Mouse (Mus musculus) stomach, embryonic 16.5 days (tissue): ENCODE data around the gene Mtss1l. TPM values are rescaled to one million over a fixed set of nuclear protein-coding genes. Genes with fewer than 3 reads are reported as not detected.

ENCODE experiments used
- ATAC-seq: fragments of 200-750 bp; cut with Nextera tagmentation; 2 replicates; pipeline ENCODE4 v1.8.0; 2017; ENCODE audit warnings: moderate number of reproducible peaks, moderate TSS enrichment; ENCODE audit not compliant: insufficient read depth, low FRiP score
- H3K27ac ChIP-seq: fragments of 300-500 bp; sonication (generic); 2 replicates; pipeline ENCODE4 v1.5.1; 2014; ENCODE audit warnings: low read length
- H3K27me3 ChIP-seq: fragments of 300-500 bp; sonication (generic); 2 replicates; pipeline ENCODE4 v1.6.1; 2014; ENCODE audit warnings: low read length, control low read depth, mixed read lengths; ENCODE audit not compliant: control insufficient read depth, insufficient read depth
- H3K36me3 ChIP-seq: fragments of 300-500 bp; sonication (generic); 2 replicates; pipeline ENCODE4 v1.6.1; 2014; ENCODE audit warnings: low read length; ENCODE audit not compliant: control insufficient read depth, insufficient read depth
- H3K4me1 ChIP-seq: fragments of 300-500 bp; sonication (generic); 2 replicates; pipeline ENCODE4 v1.6.1; 2014; ENCODE audit warnings: low read length, control low read depth, mixed read lengths; ENCODE audit not compliant: control insufficient read depth, insufficient read depth
- H3K4me2 ChIP-seq: fragments of 300-500 bp; sonication (generic); 2 replicates; pipeline ENCODE4 v1.6.1; 2014; ENCODE audit warnings: low read depth, low read length, mixed read lengths
- H3K4me3 ChIP-seq: fragments of 300-500 bp; sonication (generic); replicated peaks from 2 replicates; pipeline ENCODE4 v1.5.1; 2014; ENCODE audit warnings: mild to moderate bottlenecking, low read length
- H3K9ac ChIP-seq: fragments of 300-500 bp; sonication (generic); 2 replicates; pipeline ENCODE4 v1.6.1; 2014; ENCODE audit warnings: low read length
- H3K9me3 ChIP-seq: fragments of 300-500 bp; sonication (generic); replicated peaks from 2 replicates; pipeline ENCODE4 v1.6.1; 2016; ENCODE audit warnings: low read length, control low read depth; ENCODE audit not compliant: control insufficient read depth
- WGBS: fragments of 180-500 bp; shearing (Covaris S2); extraction: QIAGEN DNeasy Blood & Tissue Kit; methylation state at CpG from one replicate; pipeline ENCODE4 v1.1.7; 2014; 5-methylcytosine and 5-hydroxymethylcytosine counted together
- polyA plus RNA-seq: library from polyadenylated mRNA; unstranded; fragments of >200 nt; fragmentation: Nextera tagmentation; extraction: Ambion mirVana; gene quantifications from 2 replicates; pipeline ENCODE4 v1.2.1, GENCODE M21; 2015

The Mtss1l gene
- polyA plus RNA-seq: 7.0 and 8.2 TPM in 2 replicates

- Histone ChIP-seq H3K4me2 (peak within 1 kb of the TSS; percentile 53), H3K27me3 (no peaks in the 10 kb centered on the region), H3K4me1 (peaks cover 83% of the 10 kb centered on the region), H3K27ac (peak within 1 kb of the TSS; percentile 91), H3K4me3 (peak within 1 kb of the TSS; percentile 77), H3K36me3 (no peaks in the 10 kb centered on the region), H3K9ac (peak within 1 kb of the TSS; percentile 92), H3K9me3 (no peaks in the 10 kb centered on the region)
- 4% methylated on average over 74 of the region's 75 CpGs for WGBS
- ATAC-seq: peak; percentile 86
These were observed at the start of gene Mtss1l for GRCm38 (mm10) chr8:110720685-110721598. Gene Mtss1l, plus strand, starts transcription at chr8:110721476.

GRCm38 (mm10) chr8:110672133-110672532, 49.1 kb upstream of the Mtss1l start:
- Histone ChIP-seq H3K27ac (peak overlapping the region; percentile 67), H3K4me1 (peaks cover 3% of the 10 kb centered on the region; the same call in 1 of the 2 replicates)
- WGBS: 91% methylated on average over 2 of the region's 2 CpGs

GRCm38 (mm10) chr8:110673168-110673567, 48.1 kb upstream of the Mtss1l start:
- no peak overlapping the region for H3K4me3 ChIP-seq
- 71% methylated on average over 2 of the region's 2 CpGs for WGBS
- no peak overlapping the region; the same call in 1 of the 2 replicates for H3K27ac ChIP-seq
- H3K27me3 ChIP-seq: no peaks in the 10 kb centered on the region
- H3K36me3 ChIP-seq: no peaks in the 10 kb centered on the region
- H3K9me3 ChIP-seq: no peaks in the 10 kb centered on the region
- no peak overlapping the region for H3K9ac ChIP-seq
- no peak for ATAC-seq
- H3K4me2 ChIP-seq: no peak overlapping the region
- peaks cover 3% of the 10 kb centered on the region; the same call in 1 of the 2 replicates for H3K4me1 ChIP-seq

More at GRCm38 (mm10) chr8:110672133-110672532, 49.1 kb upstream of the Mtss1l start:
- no peak overlapping the region for H3K4me2 ChIP-seq
- no peaks in the 10 kb centered on the region for H3K9me3 ChIP-seq
- H3K27me3 ChIP-seq: no peaks in the 10 kb centered on the region
- no peak overlapping the region for H3K9ac ChIP-seq
- H3K4me3 ChIP-seq: no peak overlapping the region
- H3K36me3 ChIP-seq: no peaks in the 10 kb centered on the region
- no peak for ATAC-seq

- Histone ChIP-seq H3K4me1 (peaks cover 3% of the 10 kb centered on the region; the same call in 1 of the 2 replicates), H3K4me2 (no peak overlapping the region), H3K9me3 (no peaks in the 10 kb centered on the region), H3K27me3 (no peaks in the 10 kb centered on the region), H3K9ac (no peak overlapping the region), H3K4me3 (no peak overlapping the region), H3K27ac (no peak overlapping the region), H3K36me3 (no peaks in the 10 kb centered on the region)
- ATAC-seq: no peak
- WGBS: 100% methylated on average over 1 of the region's 1 CpGs
These were observed 46.7 kb upstream of the Mtss1l start for GRCm38 (mm10) chr8:110674589-110674988.

- no peak for ATAC-seq
- H3K27me3 ChIP-seq: no peaks in the 10 kb centered on the region
- H3K9ac ChIP-seq: no peak overlapping the region
- no peak overlapping the region for H3K4me3 ChIP-seq
- H3K9me3 ChIP-seq: no peaks in the 10 kb centered on the region
- no peak overlapping the region for H3K27ac ChIP-seq
- WGBS: 65% methylated on average over 5 of the region's 5 CpGs
- no peaks in the 10 kb centered on the region for H3K36me3 ChIP-seq
- H3K4me2 ChIP-seq: no peak overlapping the region
- no peaks in the 10 kb centered on the region for H3K4me1 ChIP-seq
These were observed 44.6 kb upstream of the Mtss1l start for GRCm38 (mm10) chr8:110676702-110677101.

GRCm38 (mm10) chr8:110677174-110677660, 44.1 kb upstream of the Mtss1l start:
- WGBS: 89% methylated on average over 5 of the region's 5 CpGs
- ATAC-seq: no peak
- no peak overlapping the region for H3K27ac ChIP-seq
- no peak overlapping the region for H3K4me3 ChIP-seq
- no peaks in the 10 kb centered on the region for H3K4me1 ChIP-seq
- H3K4me2 ChIP-seq: no peak overlapping the region
- H3K36me3 ChIP-seq: no peaks in the 10 kb centered on the region
- no peak overlapping the region for H3K9ac ChIP-seq
- H3K27me3 ChIP-seq: no peaks in the 10 kb centered on the region
- no peaks in the 10 kb centered on the region for H3K9me3 ChIP-seq

GRCm38 (mm10) chr8:110678989-110679388, 42.3 kb upstream of the Mtss1l start:
- no peaks in the 10 kb centered on the region for H3K36me3 ChIP-seq
- H3K4me2 ChIP-seq: no peak overlapping the region
- no peaks in the 10 kb centered on the region for H3K27me3 ChIP-seq
- no peak overlapping the region for H3K9ac ChIP-seq
- no peak overlapping the region for H3K27ac ChIP-seq
- ATAC-seq: no peak
- no peak overlapping the region for H3K4me3 ChIP-seq
- H3K9me3 ChIP-seq: no peaks in the 10 kb centered on the region
- WGBS: 72% methylated on average over 3 of the region's 3 CpGs
- H3K4me1 ChIP-seq: no peaks in the 10 kb centered on the region

GRCm38 (mm10) chr8:110687726-110688125, 33.5 kb upstream of the Mtss1l start:
- H3K36me3 ChIP-seq: no peaks in the 10 kb centered on the region
- H3K27me3 ChIP-seq: no peaks in the 10 kb centered on the region
- WGBS: 65% methylated on average over 5 of the region's 5 CpGs
- peak; percentile 13; the same call in 1 of the 2 replicates for ATAC-seq
- H3K9me3 ChIP-seq: no peaks in the 10 kb centered on the region
- H3K4me2 ChIP-seq: no peak overlapping the region
- no peak overlapping the region for H3K27ac ChIP-seq
- H3K4me1 ChIP-seq: no peaks in the 10 kb centered on the region
- no peak overlapping the region for H3K4me3 ChIP-seq
- H3K9ac ChIP-seq: no peak overlapping the region

- H3K36me3 ChIP-seq: no peaks in the 10 kb centered on the region
- no peaks in the 10 kb centered on the region for H3K9me3 ChIP-seq
- H3K4me2 ChIP-seq: no peak overlapping the region
- H3K9ac ChIP-seq: no peak overlapping the region
- H3K27ac ChIP-seq: no peak overlapping the region; the same call in 1 of the 2 replicates
- no peaks in the 10 kb centered on the region for H3K4me1 ChIP-seq
- WGBS: 80% methylated on average over 9 of the region's 9 CpGs
- no peaks in the 10 kb centered on the region for H3K27me3 ChIP-seq
- no peak for ATAC-seq
- H3K4me3 ChIP-seq: no peak overlapping the region
These were observed 31.3 kb upstream of the Mtss1l start for GRCm38 (mm10) chr8:110689961-110690360.
